Mouse (Mus musculus) heart, embryonic 11.5 days (tissue): ENCODE data around the gene Krt8. TPM values are rescaled to one million over a fixed set of nuclear protein-coding genes. Genes with fewer than 3 reads are reported as not detected.

Source experiments
- ATAC-seq: fragments of 200-750 bp; cut with Nextera tagmentation; replicated peaks from 2 replicates; pipeline ENCODE4 v1.8.0; 2017; ENCODE audit warnings: moderate library complexity; ENCODE audit not compliant: insufficient number of reproducible peaks, low FRiP score, low TSS enrichment
- H3K27ac ChIP-seq: fragments of 300-500 bp; sonication (generic); 2 replicates; pipeline ENCODE4 v1.5.1; 2014; ENCODE audit warnings: mild to moderate bottlenecking, low read depth, low read length
- H3K27me3 ChIP-seq: fragments of 300-500 bp; sonication (generic); 2 replicates; pipeline ENCODE4 v1.6.1; 2014; ENCODE audit warnings: mild to moderate bottlenecking, low read length, mixed read lengths; ENCODE audit not compliant: control insufficient read depth, insufficient read depth
- H3K36me3 ChIP-seq: fragments of 300-500 bp; sonication (generic); 2 replicates; pipeline ENCODE4 v1.6.1; 2014; ENCODE audit warnings: mild to moderate bottlenecking, low read length, moderate library complexity, mixed read lengths; ENCODE audit not compliant: control insufficient read depth, insufficient read depth
- H3K4me1 ChIP-seq: fragments of 300-500 bp; sonication (generic); 2 replicates; pipeline ENCODE4 v1.6.1; 2014; ENCODE audit warnings: low read length; ENCODE audit not compliant: control insufficient read depth, insufficient read depth
- H3K4me2 ChIP-seq: fragments of 300-500 bp; sonication (generic); 2 replicates; pipeline ENCODE4 v1.6.1; 2014; ENCODE audit warnings: mild to moderate bottlenecking, moderate library complexity
- H3K4me3 ChIP-seq: fragments of 300-500 bp; sonication (generic); 2 replicates; pipeline ENCODE4 v1.5.1; 2014; ENCODE audit warnings: low read depth, low read length
- H3K9ac ChIP-seq: fragments of 300-500 bp; sonication (generic); 2 replicates; pipeline ENCODE4 v1.6.1; 2014; ENCODE audit warnings: mild to moderate bottlenecking, low read depth, low read length, moderate library complexity
- H3K9me3 ChIP-seq: fragments of 300-500 bp; sonication (generic); replicated peaks from 2 replicates; pipeline ENCODE4 v1.6.1; 2016; ENCODE audit warnings: low read length; ENCODE audit not compliant: control insufficient read depth
- WGBS: fragments of 180-500 bp; shearing (Covaris S2); extraction: QIAGEN DNeasy Blood & Tissue Kit; methylation state at CpG from one replicate; pipeline ENCODE4 v1.1.7; 2014; ENCODE audit not compliant: insufficient replicate concordance; 5-methylcytosine and 5-hydroxymethylcytosine counted together
- polyA plus RNA-seq: library from polyadenylated mRNA; unstranded; fragments of >200 nt; fragmentation: Nextera tagmentation; extraction: Ambion mirVana; gene quantifications from 2 replicates; pipeline ENCODE4 v1.2.1, GENCODE M21; 2014

Gene Krt8
- polyA plus RNA-seq, 1 experiment from 2014 or later = 36.8 TPM

- no peak overlapping the region for H3K27ac ChIP-seq
- peaks cover 3% of the 10 kb centered on the region; the same call in 1 of the 2 replicates for H3K4me1 ChIP-seq
- H3K9ac ChIP-seq = no peak overlapping the region
- WGBS = 55% methylated on average over 16 of the region's 16 CpGs
- H3K4me3 ChIP-seq = no peak overlapping the region
- 0 out of 2 replicates have a peak, but pooled peaks cover 3% of the 10 kb centered on the region for H3K27me3 ChIP-seq
- peak overlapping the region; percentile 22; the same call in 1 of the 2 replicates for H3K4me2 ChIP-seq
- no peaks in the 10 kb centered on the region for H3K9me3 ChIP-seq
- no peak for ATAC-seq
- H3K36me3 ChIP-seq = no peaks in the 10 kb centered on the region; the same call in 1 of the 2 replicates
Measured at GRCm38 (mm10) chr15:102034121-102035053, 30.1 kb upstream of the Krt8 start.

GRCm38 (mm10) chr15:102028040-102028439 lies 23.8 kb upstream of the Krt8 start, which contains the start of gene Krt18:
Gene Krt18 (plus strand): TSS chr15:102028180.
- Histone ChIP-seq H3K9me3 (no peaks in the 10 kb centered on the region), H3K27me3 (peaks cover 14% of the 10 kb centered on the region), H3K4me1 (peaks cover 16% of the 10 kb centered on the region), H3K9ac (peak within 1 kb of the TSS; percentile 72), H3K27ac (peak within 1 kb of the TSS; percentile 41; the same call in 1 of the 2 replicates), H3K4me3 (peak within 1 kb of the TSS; percentile 50), H3K36me3 (no peaks in the 10 kb centered on the region; the same call in 1 of the 2 replicates), H3K4me2 (peak within 1 kb of the TSS; percentile 85)
- WGBS = 2% methylated on average over 28 of the region's 28 CpGs
- no peak for ATAC-seq

- 9% methylated on average over 12 of the region's 12 CpGs for WGBS
- H3K9ac ChIP-seq = no peak overlapping the region
Measured at GRCm38 (mm10) chr15:102026430-102026829, 22.1 kb upstream of the Krt8 start.

GRCm38 (mm10) chr15:102025136-102025872 lies 21.0 kb upstream of the Krt8 start:
- Histone ChIP-seq H3K27me3 (peaks cover 11% of the 10 kb centered on the region), H3K9ac (peak overlapping the region; percentile 66), H3K4me1 (peaks cover 16% of the 10 kb centered on the region), H3K4me3 (peak overlapping the region; percentile 19), H3K27ac (peak overlapping the region; percentile 64), H3K9me3 (no peaks in the 10 kb centered on the region), H3K36me3 (no peaks in the 10 kb centered on the region; the same call in 1 of the 2 replicates), H3K4me2 (peak overlapping the region; percentile 54)
- WGBS = 5% methylated on average over 22 of the region's 22 CpGs
- peak; percentile 32; the same call in 1 of the 2 replicates for ATAC-seq

More at GRCm38 (mm10) chr15:102026430-102026829, 22.1 kb upstream of the Krt8 start:
- Histone ChIP-seq H3K27ac (no peak overlapping the region), H3K4me2 (peak overlapping the region; percentile 54), H3K9me3 (no peaks in the 10 kb centered on the region), H3K4me3 (no peak overlapping the region), H3K4me1 (peaks cover 16% of the 10 kb centered on the region), H3K27me3 (peaks cover 14% of the 10 kb centered on the region), H3K36me3 (no peaks in the 10 kb centered on the region; the same call in 1 of the 2 replicates)
- no peak for ATAC-seq

- WGBS = 54% methylated on average over 8 of the region's 8 CpGs
- Histone ChIP-seq H3K9ac (0 out of 2 replicates have a peak overlapping the region, but pooled peaks have one; percentile 10), H3K9me3 (no peaks in the 10 kb centered on the region), H3K4me2 (no peak overlapping the region), H3K27me3 (peaks cover 11% of the 10 kb centered on the region), H3K27ac (no peak overlapping the region), H3K4me3 (no peak overlapping the region), H3K36me3 (no peaks in the 10 kb centered on the region; the same call in 1 of the 2 replicates), H3K4me1 (peaks cover 16% of the 10 kb centered on the region)
- ATAC-seq = no peak
Measured at GRCm38 (mm10) chr15:102023888-102024287, 19.6 kb upstream of the Krt8 start.

- Histone ChIP-seq H3K4me1 (peaks cover 17% of the 10 kb centered on the region), H3K36me3 (no peaks in the 10 kb centered on the region; the same call in 1 of the 2 replicates), H3K4me3 (no peak overlapping the region), H3K27ac (no peak overlapping the region), H3K9ac (no peak overlapping the region), H3K9me3 (no peaks in the 10 kb centered on the region), H3K4me2 (no peak overlapping the region), H3K27me3 (peaks cover 4% of the 10 kb centered on the region; the same call in 1 of the 2 replicates)
- no peak for ATAC-seq
- 42% methylated on average over 8 of the region's 8 CpGs for WGBS
Measured at GRCm38 (mm10) chr15:102022481-102022880, 18.2 kb upstream of the Krt8 start.

- peaks cover 24% of the 10 kb centered on the region for H3K4me1 ChIP-seq
- ATAC-seq = no peak
- H3K36me3 ChIP-seq = no peaks in the 10 kb centered on the region
- 18% methylated on average over 7 of the region's 7 CpGs for WGBS
- H3K9ac ChIP-seq = no peak overlapping the region
- H3K27ac ChIP-seq = no peak overlapping the region
- H3K4me2 ChIP-seq = no peak overlapping the region
- no peak overlapping the region for H3K4me3 ChIP-seq
- no peaks in the 10 kb centered on the region for H3K27me3 ChIP-seq
- no peaks in the 10 kb centered on the region for H3K9me3 ChIP-seq
Measured at GRCm38 (mm10) chr15:102017918-102018463, 13.7 kb upstream of the Krt8 start.

- H3K27me3 ChIP-seq = no peaks in the 10 kb centered on the region
- no peak for ATAC-seq
- H3K4me1 ChIP-seq = peaks cover 24% of the 10 kb centered on the region
- H3K36me3 ChIP-seq = no peaks in the 10 kb centered on the region
- WGBS = 26% methylated on average over 7 of the region's 7 CpGs
- H3K27ac ChIP-seq = no peak overlapping the region
- H3K9ac ChIP-seq = peak overlapping the region; percentile 28; the same call in 1 of the 2 replicates
- H3K4me3 ChIP-seq = no peak overlapping the region
- H3K4me2 ChIP-seq = no peak overlapping the region
- no peaks in the 10 kb centered on the region for H3K9me3 ChIP-seq
Measured at GRCm38 (mm10) chr15:102016787-102017186, 12.5 kb upstream of the Krt8 start.
